Mouse (Mus musculus) naive thymus-derived CD4-positive, alpha-beta T cell, adult 5 months (primary cell): ENCODE results near the gene Evc2. TPM values are rescaled to one million over a fixed set of nuclear protein-coding genes. Genes with fewer than 3 reads are reported as not detected.

Source experiments
- polyA plus RNA-seq: library from polyadenylated mRNA; unstranded; fragments of 100-300 nt; shearing (Covaris generic); gene quantifications from one replicate; pipeline ENCODE4 v1.2.1, GENCODE M21; 2017

Evc2 gene
- not detected for polyA plus RNA-seq

GRCm38 (mm10) chr5:37338288-37338687 is at the start of gene Evc2:
TSS of gene Evc2 (plus strand) at chr5:37338499.

GRCm38 (mm10) chr5:37336485-37337105 is 1.7 kb upstream of the Evc2 start, which contains the start of gene Evc:
TSS of gene Evc (minus strand) at chr5:37336894.

Other genes starting within 250 kb of the Evc2 start
- gene Crmp1, start 96.6 kb upstream of the Evc2 start, polyA plus RNA-seq = 5.4 TPM
- gene Evc, start 1.6 kb upstream of the Evc2 start, polyA plus RNA-seq = not detected